Mouse (Mus musculus) MEL (cell line): ENCODE data around the gene Lman1l. TPM values are rescaled to one million over a fixed set of nuclear protein-coding genes. Genes with fewer than 3 reads are reported as not detected.
A peak's percentile ranks its signal among the peaks of the same experiment; 100 is the strongest.

Experiments used
- DNase-seq: peaks from one replicate; pipeline ENCODE4 v3.0.0; 2011; ENCODE audit warnings: low read depth, low spot score
- H3K27ac ChIP-seq: 2 replicates; pipeline ENCODE4 v1.5.1; 2012; ENCODE audit warnings: low read depth, mild to moderate bottlenecking, control low read depth, low read length, moderate library complexity; ENCODE audit not compliant: control insufficient read depth
- H3K27me3 ChIP-seq, 2 experiments: fragments of 150-350 bp in 1 of 2; sonication (generic) in 1 of 2; 2 replicates each; pipeline ENCODE4 v1.6.1; 2012; ENCODE audit warnings: low read length in 2 of 2, mild to moderate bottlenecking in 2 of 2, improper control_type of control experiment in 1 of 2, moderate library complexity in 1 of 2; ENCODE audit not compliant: insufficient read depth in 2 of 2, control insufficient read depth in 1 of 2
- H3K36me3 ChIP-seq, 2 experiments: 2 replicates each; pipeline ENCODE4 v1.6.1; 2012 to 2014; ENCODE audit warnings: low read length in 2 of 2, improper control_type of control experiment in 1 of 2, inconsistent platforms in 1 of 2, mild to moderate bottlenecking in 1 of 2; ENCODE audit not compliant: insufficient read depth in 2 of 2, control insufficient read depth in 1 of 2
- H3K4me1 ChIP-seq, 2 experiments: fragments of 150-350 bp in 1 of 2; sonication (generic) in 1 of 2; 2 replicates each; pipeline ENCODE4 v1.6.1; 2012; ENCODE audit warnings: low read length in 2 of 2, improper control_type of control experiment in 1 of 2, mild to moderate bottlenecking in 1 of 2; ENCODE audit not compliant: insufficient read depth in 2 of 2, control insufficient read depth in 1 of 2
- H3K4me3 ChIP-seq, 2 experiments: fragments of 150-350 bp in 1 of 2; sonication (generic) in 1 of 2; 2 replicates each; pipeline ENCODE4 v1.5.1; 2012; ENCODE audit warnings: low read depth in 2 of 2, low read length in 2 of 2, mild to moderate bottlenecking in 2 of 2, moderate library complexity in 2 of 2, control low read depth in 1 of 2, improper control_type of control experiment in 1 of 2; ENCODE audit not compliant: control insufficient read depth in 1 of 2, insufficient read depth in 1 of 2
- H3K79me2 ChIP-seq: 2 replicates; pipeline ENCODE4 v1.6.1; 2012; ENCODE audit warnings: mild to moderate bottlenecking, low read length, moderate library complexity; ENCODE audit not compliant: control insufficient read depth, poor library complexity, insufficient read depth
- H3K9ac ChIP-seq: 2 replicates; pipeline ENCODE4 v1.6.1; 2012; ENCODE audit warnings: low read depth, mild to moderate bottlenecking, control low read depth, low read length, moderate library complexity; ENCODE audit not compliant: control insufficient read depth, poor library complexity, severe bottlenecking
- H3K9me3 ChIP-seq: fragments of 150-350 bp; sonication (generic); replicated peaks from 2 replicates; pipeline ENCODE4 v1.6.1; 2012; ENCODE audit warnings: mild to moderate bottlenecking, low read length, improper control_type of control experiment, moderate library complexity; ENCODE audit not compliant: insufficient read depth
- CHD2 ChIP-seq: IDR thresholded peaks from 2 replicates; pipeline ENCODE4 v1.6.1; 2011; ENCODE audit warnings: low read length, improper control_type of control experiment
- CTCF ChIP-seq, 3 experiments: IDR thresholded peaks in 2 of 3; conservative IDR thresholded peaks in 1 of 3; 2 replicates each; pipeline ENCODE4 v1.5.1; 2011 to 2012; ENCODE audit warnings: low read length in 3 of 3, low read depth in 2 of 3, mild to moderate bottlenecking in 2 of 3, improper control_type of control experiment in 1 of 3, inconsistent platforms in 1 of 3, mixed read lengths in 1 of 3, moderate library complexity in 1 of 3; ENCODE audit not compliant: control insufficient read depth in 1 of 3, insufficient read depth in 1 of 3, poor library complexity in 1 of 3, severe bottlenecking in 1 of 3
- ELF1 ChIP-seq: IDR thresholded peaks from 2 replicates; pipeline ENCODE4 v1.6.1; 2014; ENCODE audit warnings: low read depth, mild to moderate bottlenecking, inconsistent platforms, low read length, improper control_type of control experiment, moderate library complexity
- GABPA ChIP-seq: IDR thresholded peaks from 2 replicates; pipeline ENCODE4 v1.6.1; 2012; ENCODE audit warnings: low read depth, mild to moderate bottlenecking, inconsistent platforms, low read length, improper control_type of control experiment, moderate library complexity
- JUND ChIP-seq: IDR thresholded peaks from 2 replicates; pipeline ENCODE4 v1.6.1; 2011; ENCODE audit warnings: low read depth, mild to moderate bottlenecking, improper control_type of control experiment, low read length
- KAT2A ChIP-seq: conservative IDR thresholded peaks from 2 replicates; pipeline ENCODE4 v1.6.1; 2012; ENCODE audit warnings: low read depth, low read length, improper control_type of control experiment, inconsistent platforms
- MAX ChIP-seq: IDR thresholded peaks from 2 replicates; pipeline ENCODE4 v1.6.1; 2011; ENCODE audit warnings: low read length, improper control_type of control experiment
- MYC ChIP-seq: IDR thresholded peaks from 2 replicates; pipeline ENCODE4 v1.6.1; 2011; ENCODE audit warnings: low read depth, mild to moderate bottlenecking, low read length, improper control_type of control experiment, moderate library complexity
- POLR2A ChIP-seq, 2 experiments: IDR thresholded peaks; 2 replicates each; pipeline ENCODE4 v1.6.1; 2011 to 2012; ENCODE audit warnings: low read length in 2 of 2, mild to moderate bottlenecking in 2 of 2, control low read depth in 1 of 2, improper control_type of control experiment in 1 of 2, low read depth in 1 of 2, moderate library complexity in 1 of 2; ENCODE audit not compliant: control insufficient read depth in 1 of 2, insufficient read depth in 1 of 2, poor library complexity in 1 of 2
- RAD21 ChIP-seq: IDR thresholded peaks from 2 replicates; pipeline ENCODE4 v1.6.1; 2011; ENCODE audit warnings: mild to moderate bottlenecking, low read depth, low read length, improper control_type of control experiment
- RCOR1 ChIP-seq: IDR thresholded peaks from 2 replicates; pipeline ENCODE4 v1.6.1; 2012; ENCODE audit warnings: low read depth, mild to moderate bottlenecking, inconsistent platforms, low read length, improper control_type of control experiment
- SMC3 ChIP-seq: IDR thresholded peaks from 2 replicates; pipeline ENCODE4 v1.6.1; 2011; ENCODE audit warnings: low read depth, low read length, improper control_type of control experiment
- TBP ChIP-seq: IDR thresholded peaks from 2 replicates; pipeline ENCODE4 v1.8.0; 2011; ENCODE audit warnings: low read depth, low read length, improper control_type of control experiment
- USF1 ChIP-seq: IDR thresholded peaks from 2 replicates; pipeline ENCODE4 v1.6.1; 2014; ENCODE audit warnings: low read depth, mild to moderate bottlenecking, inconsistent platforms, low read length, improper control_type of control experiment, moderate library complexity
- USF2 ChIP-seq, 2 experiments: IDR thresholded peaks; 2 replicates each; pipeline ENCODE4 v1.6.1; 2011 to 2012; ENCODE audit warnings: improper control_type of control experiment in 2 of 2, low read length in 2 of 2, borderline replicate concordance in 1 of 2, inconsistent platforms in 1 of 2, low read depth in 1 of 2, mild to moderate bottlenecking in 1 of 2; ENCODE audit not compliant: insufficient read depth in 1 of 2
- ZC3H11A ChIP-seq: IDR thresholded peaks from 2 replicates; pipeline ENCODE4 v1.6.1; 2012; ENCODE audit warnings: low read depth, mild to moderate bottlenecking, inconsistent platforms, low read length, improper control_type of control experiment
- ZNF384 ChIP-seq: IDR thresholded peaks from 2 replicates; pipeline ENCODE4 v1.6.1; 2012; ENCODE audit warnings: low read depth, mild to moderate bottlenecking, inconsistent platforms, low read length, improper control_type of control experiment
- polyA plus RNA-seq, 2 experiments: library from polyadenylated mRNA; stranded (reverse) in 1 of 2; unstranded in 1 of 2; fragments of >175 nt in 1 of 2; fragments of >200 nt in 1 of 2; gene quantifications; 2 replicates each; pipeline versions ENCODE4 v1.2.1 to v1.2.4; 2012; ENCODE audit warnings: low replicate concordance in 2 of 2, low read depth in 1 of 2; ENCODE audit not compliant: insufficient read length in 2 of 2, insufficient read depth in 1 of 2, missing spikeins in 1 of 2
- total RNA-seq: library from RNA; depleted of rRNA; stranded (reverse); fragments of 300-350 nt; gene quantifications from 2 replicates; pipeline ENCODE4 v1.2.3, GENCODE M21; 2012

Lman1l gene
- total and polyA plus RNA-seq, 3 experiments = 0.08 to 0.11 TPM; not detected in 1

GRCm38 (mm10) chr9:57659774-57660173, 39.2 kb upstream of the Lman1l start:
- peak; percentile 89 for DNase-seq

GRCm38 (mm10) chr9:57658970-57659369, 38.4 kb upstream of the Lman1l start:
- Histone ChIP-seq H3K27ac (no peak overlapping the region), H3K4me1 (peaks cover 5 to 12% of the 10 kb centered on the region in 2 experiments; a peak in 3 of 4 replicates), H3K4me3 (no peak overlapping the region), H3K27me3 (no peaks in the 10 kb centered on the region), H3K79me2 (no peaks in the 10 kb centered on the region), H3K36me3 (peaks cover 0 to 14% of the 10 kb centered on the region in 2 experiments; a peak in 2 of 4 replicates), H3K9ac (no peak overlapping the region), H3K9me3 (no peaks in the 10 kb centered on the region)
- no peak for TF ChIP-seq RCOR1
- no peak for TF ChIP-seq ELF1
- TF ChIP-seq MYC = 0 out of 2 replicates have a peak, but pooled peaks have one; percentile 33
- peak; percentile 25 to 63 (median 55); a peak in 5 of 6 replicates for TF ChIP-seq CTCF (IDR thresholded peaks at IDR 0.05 in 2 of 3, conservative IDR thresholded peaks at IDR 0.05 in 1 of 3; ENCODE audit: control insufficient read depth in 1 of 3, insufficient read depth in 1 of 3, low read depth in 2 of 3, low read length in 3 of 3, poor library complexity in 1 of 3, severe bottlenecking in 1 of 3)
- peak; percentile 29 for TF ChIP-seq RAD21
- no peak for TF ChIP-seq POLR2A (IDR thresholded peaks at IDR 0.05; ENCODE audit: control insufficient read depth in 1 of 2, insufficient read depth in 1 of 2, low read depth in 1 of 2, low read length in 2 of 2, poor library complexity in 1 of 2)
- no peak for TF ChIP-seq KAT2A
- peak; percentile 38; the same call in 1 of the 2 replicates for TF ChIP-seq MAX
- no peak for TF ChIP-seq USF1
- no peak for TF ChIP-seq GABPA
- TF ChIP-seq ZC3H11A = no peak
- TF ChIP-seq SMC3 = peak; percentile 32; the same call in 1 of the 2 replicates
- DNase-seq = peak; percentile 50

More at GRCm38 (mm10) chr9:57659774-57660173, 39.2 kb upstream of the Lman1l start:
- H3K9ac ChIP-seq = no peak overlapping the region
- H3K27ac ChIP-seq = no peak overlapping the region
- H3K4me1 ChIP-seq = peaks cover 5 to 12% of the 10 kb centered on the region in 2 experiments; a peak in 3 of 4 replicates
- H3K27me3 ChIP-seq = no peaks in the 10 kb centered on the region; a peak in 1 of 4 replicates
- no peaks in the 10 kb centered on the region for H3K79me2 ChIP-seq
- H3K4me3 ChIP-seq = no peak overlapping the region
- TF ChIP-seq USF2 (IDR thresholded peaks at IDR 0.05; ENCODE audit: borderline replicate concordance in 1 of 2, insufficient read depth in 1 of 2, low read depth in 1 of 2, low read length in 2 of 2) = no peak
- no peak for TF ChIP-seq KAT2A
- 0 out of 2 replicates have a peak, but pooled peaks have one; percentile 46 for TF ChIP-seq TBP
- no peak for TF ChIP-seq JUND
- peak; percentile 90 for TF ChIP-seq SMC3
- TF ChIP-seq CTCF (IDR thresholded peaks at IDR 0.05 in 2 of 3, conservative IDR thresholded peaks at IDR 0.05 in 1 of 3; ENCODE audit: control insufficient read depth in 1 of 3, insufficient read depth in 1 of 3, low read depth in 2 of 3, low read length in 3 of 3, poor library complexity in 1 of 3, severe bottlenecking in 1 of 3) = peak; percentile 74 to 96 (median 79)
- no peak for TF ChIP-seq ZNF384
- TF ChIP-seq RAD21 = peak; percentile 95
- TF ChIP-seq CHD2 = no peak
- peak; percentile 83 for TF ChIP-seq ZC3H11A
- TF ChIP-seq, all 39 proteins: peak for 5
- Histone ChIP-seq H3K9me3 (no peaks in the 10 kb centered on the region), H3K36me3 (peaks cover 0 to 14% of the 10 kb centered on the region in 2 experiments; a peak in 2 of 4 replicates)
